In genomic region chr6:119849858-119850257, GRCm38 (mm10) we compare ENCODE assay signal across 19 mouse cellular contexts.
"Had no signal": no experiment of that assay in that cellular context is flagged by ENCODE, and none has a peak within 500 bp of the region (broad histone marks: within the 10 kb centered on the region; RNA-seq: fewer than 3 reads in every experiment).

No protein-coding gene starts in this region.

- H3K27me3 ChIP-seq: limb, embryonic 12.5 days; limb, embryonic 15.5 days; megakaryocyte, embryonic 14.5 days; midbrain, embryonic 13.5 days; neural tube, embryonic 12.5 days; stomach, embryonic 15.5 days had no signal

- ATAC-seq: liver, postnatal 0 days; midbrain, embryonic 13.5 days had no signal

- H3K9me3 ChIP-seq: limb, embryonic 12.5 days; limb, embryonic 15.5 days; megakaryocyte, embryonic 14.5 days; midbrain, embryonic 10.5 days; midbrain, embryonic 13.5 days; neural tube, embryonic 12.5 days; stomach, embryonic 15.5 days had no signal

- H3K4me1 ChIP-seq: stomach, embryonic 15.5 days had no signal

- H3K27ac ChIP-seq: limb, embryonic 12.5 days; limb, embryonic 15.5 days; liver, embryonic 14.5 days; midbrain, embryonic 10.5 days; neural tube, embryonic 12.5 days; stomach, embryonic 15.5 days had no signal

- H3K9ac ChIP-seq: limb, embryonic 12.5 days; limb, embryonic 15.5 days; liver, embryonic 14.5 days; liver, postnatal 0 days; neural tube, embryonic 12.5 days; stomach, embryonic 15.5 days had no signal

- DNase-seq: kidney, adult 9 months; kidney, postnatal 14 days; kidney, postnatal 4 days; left cerebral cortex, postnatal 4 days; liver, postnatal 0 days; lung, embryonic 14.5 days; lung, postnatal 10 days; lung, postnatal 36 days; right cerebral cortex, postnatal 14 days; right cerebral cortex, postnatal 4 days; thymus, postnatal 25 days had no signal

- H3K4me3 ChIP-seq: neural tube, embryonic 12.5 days; stomach, embryonic 15.5 days had no signal

- H3K36me3 ChIP-seq: limb, embryonic 12.5 days; limb, embryonic 15.5 days; midbrain, embryonic 10.5 days; midbrain, embryonic 13.5 days; neural tube, embryonic 12.5 days; stomach, embryonic 15.5 days had no signal
